Mouse (Mus musculus) heart, postnatal 25 days (tissue): ENCODE measurements around the gene Herc4. TPM values are rescaled to one million over a fixed set of nuclear protein-coding genes. Genes with fewer than 3 reads are reported as not detected.

ENCODE experiments used
- DNase-seq: peaks from one replicate; pipeline ENCODE4 v3.0.0; 2022; ENCODE audit warnings: low spot score
- intact Hi-C: fragments of 180-260 bp; cut with DNase I; formaldehyde crosslinking; loops from one replicate; pipeline ENCODE4 v1.15.1; 2025
- total RNA-seq, 2 experiments: library from RNA; stranded (reverse); gene quantifications; 2 replicates each; pipeline ENCODE4 v1.2.3; 2021

The Herc4 gene
- total RNA-seq, 2 experiments from 2014 or later, result 31.4 to 34.6 TPM

DNA sequence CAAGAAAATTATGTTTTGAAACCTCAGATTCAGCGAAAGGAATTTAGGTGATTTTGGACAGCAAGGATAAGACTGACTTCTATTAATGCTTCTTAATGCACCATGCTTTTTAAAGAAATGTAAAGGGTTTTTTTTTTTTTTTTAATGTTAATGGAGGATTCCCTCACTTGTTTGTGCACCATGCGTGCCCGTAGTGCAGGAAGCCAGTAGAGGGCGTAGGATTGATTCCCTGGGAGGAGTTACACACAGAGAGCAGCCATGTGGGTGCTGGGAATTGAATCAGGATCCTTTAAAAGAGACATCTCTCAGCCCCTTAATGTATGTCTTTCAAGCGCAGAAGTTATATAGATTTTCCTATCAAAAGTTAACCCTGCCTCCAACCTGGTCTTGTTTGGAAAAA is 1.1 kb downstream of the Herc4 start:
- no peak for DNase-seq
- intact Hi-C loops, result loop anchor here (1.0 to 5.0 kb wide), 6 partner anchors 38 to 592 kb away; partner anchors contain the start of genes Ddx50, Dnajc12, Hnrnph3 and Pbld2

DNA sequence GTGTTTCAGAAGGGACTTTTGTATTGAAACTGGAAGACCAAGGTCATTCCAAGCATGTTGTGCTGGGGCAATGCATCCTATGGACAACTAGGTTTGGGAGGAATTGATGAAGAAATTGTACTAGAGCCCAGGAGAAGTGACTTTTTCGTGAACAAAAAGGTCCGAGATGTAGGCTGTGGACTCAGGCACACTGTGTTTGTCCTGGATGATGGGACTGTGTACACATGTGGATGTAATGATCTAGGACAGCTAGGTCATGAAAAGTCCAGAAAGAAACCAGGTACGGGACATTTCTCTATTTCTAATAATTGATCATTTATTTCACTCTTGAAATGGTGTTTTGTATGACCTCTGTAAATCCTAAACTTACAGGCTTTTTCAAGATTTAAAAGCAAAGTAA is 2.2 kb downstream of the Herc4 start:
- intact Hi-C loops, result loop anchor here (5.0 kb wide), 2 partner anchors 36 to 94 kb away; no protein-coding TSS in a partner anchor
- DNase-seq, result no peak

- DNase-seq, result no peak
- intact Hi-C loops, result loop anchor here (5.0 kb wide), 2 partner anchors 35 to 95 kb away; no protein-coding TSS in a partner anchor
Observed at GRCm38 (mm10) chr10:63247457-63247856, 3.8 kb downstream of the Herc4 start.

- intact Hi-C loops, result loop anchor here (5.0 kb wide), 2 partner anchors 34 to 96 kb away; no protein-coding TSS in a partner anchor
- no peak for DNase-seq
Observed at GRCm38 (mm10) chr10:63248421-63248820, 4.8 kb downstream of the Herc4 start.

DNA sequence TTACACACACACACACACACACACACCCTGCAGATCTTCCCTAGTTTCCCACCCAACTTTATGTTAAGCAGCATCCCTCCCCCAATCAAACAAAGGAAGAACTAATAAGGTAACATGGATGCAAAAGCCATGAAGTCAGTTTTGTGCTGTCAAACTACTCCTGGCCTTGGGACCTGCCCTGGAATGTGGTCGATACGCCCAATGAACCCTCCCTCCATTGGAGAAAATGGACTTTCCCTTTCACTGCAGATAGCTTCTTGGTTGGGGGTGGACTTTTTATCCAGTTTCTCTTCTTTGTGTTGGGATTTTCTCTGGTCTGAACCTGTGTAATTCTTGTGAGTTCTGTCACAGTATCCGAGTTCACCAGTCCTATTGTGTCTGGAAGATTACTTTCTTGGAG is 15.1 kb downstream of the Herc4 start:
- intact Hi-C loops, result no loop called here
- no peak for DNase-seq

DNA sequence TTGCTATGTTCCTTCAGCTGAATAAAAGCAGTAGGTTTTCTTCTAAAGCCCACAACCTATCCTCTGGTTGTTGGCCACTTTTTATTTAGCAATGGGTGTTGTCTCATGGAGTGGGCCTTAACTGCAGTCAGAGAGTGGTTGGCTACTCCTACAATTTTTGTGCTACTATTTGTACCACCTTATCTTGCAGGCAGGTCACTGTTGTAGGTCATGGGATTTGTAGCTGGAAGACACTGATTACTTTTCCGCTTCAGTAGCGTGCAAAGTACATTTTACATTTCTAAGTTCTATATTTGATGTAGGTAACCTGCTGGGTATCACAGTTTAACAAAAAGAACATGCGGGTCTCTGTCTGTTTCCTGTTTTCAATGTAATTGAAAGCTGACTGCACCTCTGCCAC is 15.7 kb downstream of the Herc4 start:
- no peak for DNase-seq
- intact Hi-C loops, result no loop called here

DNA sequence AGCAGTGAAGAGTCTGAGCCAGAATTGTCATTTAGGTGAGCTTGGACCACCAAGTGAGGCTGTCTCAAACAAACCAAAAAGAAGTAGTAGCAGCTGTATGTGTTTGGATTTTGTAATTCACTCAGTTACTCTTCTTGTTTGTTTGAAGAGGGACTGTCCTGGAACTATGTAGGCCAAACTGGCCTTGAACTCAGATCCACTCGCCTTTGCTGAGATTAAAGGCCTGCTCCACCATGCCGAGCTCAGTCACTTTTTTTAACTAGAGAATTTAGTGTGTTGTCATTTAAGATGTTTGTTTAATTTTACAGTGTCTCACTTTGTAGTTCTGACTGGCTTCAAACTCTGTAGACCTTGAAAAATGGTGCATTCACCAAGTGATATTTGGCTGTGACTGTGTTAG is 24.3 kb downstream of the Herc4 start:
- intact Hi-C loops, result no loop called here
- DNase-seq, result no peak

- DNase-seq, result no peak
- intact Hi-C loops, result no loop called here
Observed at GRCm38 (mm10) chr10:63272401-63272800, 28.8 kb downstream of the Herc4 start.

- DNase-seq, result no peak
- intact Hi-C loops, result no loop called here
Observed at GRCm38 (mm10) chr10:63272868-63273267, 29.3 kb downstream of the Herc4 start.

GRCm38 (mm10) chr10:63277010-63277409 is 33.4 kb downstream of the Herc4 start:
- intact Hi-C loops, result no loop called here
- DNase-seq, result no peak

DNA sequence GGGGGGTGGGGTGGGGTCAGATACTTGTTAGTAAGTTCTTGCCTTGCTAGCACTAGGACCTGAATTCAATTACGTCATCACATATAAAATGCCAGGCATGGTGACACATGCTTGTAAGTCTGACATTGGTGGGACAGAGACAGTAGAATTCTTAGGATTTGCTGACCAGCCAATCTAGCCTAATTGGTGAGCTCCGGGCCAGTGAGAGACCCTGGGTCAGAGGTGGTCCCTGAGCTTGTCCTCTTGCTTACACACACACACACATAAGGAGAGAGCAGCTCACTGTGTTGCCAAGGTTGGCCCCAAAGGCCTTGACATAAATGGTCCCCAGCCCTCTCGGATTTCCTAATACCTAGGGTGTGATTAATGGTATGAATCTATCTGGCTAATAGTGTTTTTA is 36.2 kb downstream of the Herc4 start:
- intact Hi-C loops, result loop anchor here (5.0 kb wide), 1 partner anchor 33 kb away; no protein-coding TSS in a partner anchor

GRCm38 (mm10) chr10:63282417-63282816 is 38.8 kb downstream of the Herc4 start:
- DNase-seq, result no peak
- intact Hi-C loops, result loop anchor here (5.0 kb wide), 1 partner anchor 35 kb away; no protein-coding TSS in a partner anchor

More for the DNA sequence above, 36.2 kb downstream of the Herc4 start:
- DNase-seq, result no peak

GRCm38 (mm10) chr10:63282846-63283245 is 39.2 kb downstream of the Herc4 start:
- intact Hi-C loops, result loop anchor here (5.0 kb wide), 1 partner anchor 36 kb away; no protein-coding TSS in a partner anchor

DNA sequence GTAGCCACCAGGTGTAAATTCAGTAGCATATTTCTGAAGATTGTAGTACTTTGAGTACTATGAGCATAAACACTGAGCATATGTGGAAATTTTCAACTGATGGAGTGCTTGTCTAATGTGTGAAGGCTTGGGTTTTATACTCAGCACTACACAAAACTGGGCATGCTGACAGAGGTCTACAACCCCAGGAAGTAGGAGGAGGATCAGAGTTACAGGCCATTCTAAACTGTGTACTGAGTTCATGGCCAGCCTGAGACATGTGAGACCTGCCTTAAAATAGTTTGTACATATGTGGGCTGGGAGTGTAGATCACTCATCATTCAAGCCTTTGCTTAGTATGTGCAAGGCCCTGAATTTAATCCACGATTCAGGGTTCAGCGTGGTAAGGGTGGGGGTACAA is 58.7 kb downstream of the Herc4 start:
- no peak for DNase-seq
- intact Hi-C loops, result no loop called here

More at GRCm38 (mm10) chr10:63282846-63283245, 39.2 kb downstream of the Herc4 start:
- no peak for DNase-seq

DNA sequence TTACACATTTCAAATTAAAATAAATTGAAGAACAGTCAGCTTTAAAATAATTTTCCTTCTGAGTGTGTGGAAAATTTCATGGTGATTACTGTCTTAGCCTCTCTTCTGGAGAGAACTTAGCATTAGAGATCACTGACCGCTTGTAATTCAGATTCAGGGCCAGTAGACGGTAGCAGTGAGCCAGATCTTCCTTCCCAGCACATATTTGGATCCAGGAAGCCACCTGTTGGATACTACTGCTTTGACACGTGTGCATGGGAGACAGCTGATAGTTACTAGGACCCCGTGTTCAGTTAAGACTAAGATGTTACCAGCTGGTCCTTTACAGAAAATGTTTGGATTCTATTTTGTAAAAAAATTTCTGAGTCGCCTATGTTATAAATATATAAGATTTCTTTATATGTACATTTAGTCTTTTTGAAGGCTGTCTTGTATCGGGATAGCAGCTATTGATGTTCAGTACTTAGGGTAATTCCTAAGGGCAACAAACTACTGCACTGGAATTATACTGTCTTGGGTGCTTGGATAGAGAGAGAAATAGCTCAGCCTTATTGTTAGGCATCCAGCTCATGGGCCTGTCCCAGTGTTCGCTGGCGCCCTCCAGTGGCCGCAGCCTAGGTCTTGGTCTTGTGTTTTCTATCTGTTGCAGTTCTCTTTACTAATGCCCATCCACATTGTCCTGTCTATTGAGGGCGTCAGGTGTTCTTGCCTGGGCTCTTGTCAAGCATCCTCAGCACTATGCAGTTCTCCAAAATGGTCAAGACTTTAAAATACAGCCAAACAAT is 65.2 kb downstream of the Herc4 start:
- DNase-seq, result peak; percentile 44
- intact Hi-C loops, result loop anchor here (1.0 to 2.0 kb wide), 2 partner anchors 69 to 156 kb away; no protein-coding TSS in a partner anchor

DNA sequence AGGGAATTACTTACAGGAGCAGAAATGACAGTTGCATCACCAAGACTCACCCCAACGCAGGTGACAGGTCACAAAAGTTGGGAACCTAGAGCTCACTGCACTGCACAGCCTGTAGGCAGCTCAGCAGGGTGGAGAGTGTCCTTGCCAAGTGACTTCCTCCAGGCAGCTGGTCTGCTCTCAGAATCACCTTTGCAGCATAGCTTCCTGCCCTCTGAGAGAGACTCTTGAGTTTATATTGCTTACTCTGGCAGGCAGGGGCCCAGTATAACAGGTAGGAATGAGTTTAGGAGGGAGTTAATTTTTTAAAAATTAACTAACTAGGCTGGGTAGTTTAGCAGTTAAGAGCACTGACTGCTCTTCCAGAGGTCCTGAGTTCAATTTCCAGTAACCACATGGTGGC is 70.1 kb downstream of the Herc4 start:
- DNase-seq, result no peak
- intact Hi-C loops, result no loop called here

GRCm38 (mm10) chr10:63327091-63327490 is 83.5 kb downstream of the Herc4 start:
- DNase-seq, result no peak
- intact Hi-C loops, result no loop called here

DNA sequence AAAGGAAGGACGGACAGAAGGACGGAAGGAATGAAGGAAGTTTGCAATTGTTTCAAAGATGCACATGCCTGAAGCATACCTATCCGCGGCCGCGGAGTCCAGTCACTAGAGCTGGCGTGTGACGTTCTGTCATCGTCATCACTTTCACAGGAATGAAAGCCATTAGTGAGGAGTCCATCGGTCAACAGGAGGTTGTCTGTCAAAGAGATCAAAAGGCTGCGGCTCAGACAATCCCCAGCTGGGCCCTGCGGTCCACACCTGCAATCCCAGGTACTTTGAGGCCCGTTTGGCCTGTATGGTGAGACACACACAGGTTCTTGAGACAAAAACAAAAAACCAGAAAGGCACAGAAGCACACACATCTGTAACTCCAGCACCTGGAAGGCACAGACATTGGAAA is 93.3 kb downstream of the Herc4 start:
- intact Hi-C loops, result no loop called here
- DNase-seq, result no peak

- no peak for DNase-seq
- intact Hi-C loops, result no loop called here
Observed at GRCm38 (mm10) chr10:63337326-63337725, 93.7 kb downstream of the Herc4 start.

GRCm38 (mm10) chr10:63337951-63338836 is 94.6 kb downstream of the Herc4 start:
- DNase-seq, result peak; percentile 27
- intact Hi-C loops, result loop anchor here (1.0 kb wide), 1 partner anchor 94 kb away; no protein-coding TSS in a partner anchor
